ENCODE assay signal across 19 mouse cellular contexts in the genomic region with DNA sequence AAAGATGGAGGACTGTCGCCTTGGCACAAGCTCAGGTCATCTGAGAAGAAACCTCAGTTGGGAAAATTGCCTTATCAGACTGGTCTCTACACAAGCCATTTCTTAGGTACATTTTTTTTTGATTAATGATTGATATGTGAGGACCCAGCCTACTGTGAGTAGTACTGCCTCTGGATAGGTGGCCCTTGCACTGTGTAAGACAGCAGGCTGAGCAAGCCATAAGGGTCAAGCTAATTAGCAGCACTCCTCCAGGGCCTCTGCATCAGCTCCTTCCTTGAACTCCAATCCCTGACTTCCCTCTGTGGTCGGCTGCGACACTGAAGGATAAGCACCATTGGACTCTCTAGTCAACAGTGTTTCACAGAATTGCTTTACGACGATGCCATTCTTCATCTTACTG.
"Had no signal": no experiment of that assay in that cellular context is flagged by ENCODE, and none has a peak within 500 bp of the region (broad histone marks: within the 10 kb centered on the region; RNA-seq: fewer than 3 reads in every experiment).

No protein-coding gene starts in this region.

- H3K9ac ChIP-seq: liver, embryonic 12.5 days; liver, embryonic 14.5 days; lung, embryonic 14.5 days; midbrain, embryonic 13.5 days; midbrain, embryonic 15.5 days; neural tube, embryonic 13.5 days; neural tube, embryonic 15.5 days had no signal

- H3K36me3 ChIP-seq: liver, embryonic 12.5 days; midbrain, embryonic 10.5 days; midbrain, embryonic 13.5 days; midbrain, embryonic 15.5 days; neural tube, embryonic 13.5 days; neural tube, embryonic 15.5 days had no signal

- DNase-seq: lung, adult 18-20 months; lung, embryonic 14.5 days; lung, postnatal 10 days; lung, postnatal 4 days; retina, postnatal 1 day; right cerebral cortex, adult 18-20 months; right cerebral cortex, postnatal 25 days; right cerebral cortex, postnatal 4 days; thymus, adult 2 months; thymus, postnatal 25 days; thymus, postnatal 4 days had no signal

- H3K27me3 ChIP-seq: liver, embryonic 12.5 days; midbrain, embryonic 13.5 days; midbrain, embryonic 15.5 days; neural tube, embryonic 15.5 days had no signal

- H3K27ac ChIP-seq: liver, embryonic 12.5 days; liver, embryonic 14.5 days; midbrain, embryonic 10.5 days; midbrain, embryonic 13.5 days; midbrain, embryonic 15.5 days; neural tube, embryonic 13.5 days; neural tube, embryonic 15.5 days had no signal

- H3K4me3 ChIP-seq: liver, embryonic 12.5 days; midbrain, embryonic 10.5 days; midbrain, embryonic 13.5 days; midbrain, embryonic 15.5 days; myocyte; neural tube, embryonic 13.5 days; neural tube, embryonic 15.5 days had no signal

- ATAC-seq: liver, embryonic 12.5 days; midbrain, embryonic 13.5 days; midbrain, embryonic 15.5 days had no signal

- H3K9me3 ChIP-seq: liver, embryonic 12.5 days; midbrain, embryonic 10.5 days; midbrain, embryonic 13.5 days; midbrain, embryonic 15.5 days; neural tube, embryonic 13.5 days; neural tube, embryonic 15.5 days had no signal

- H3K4me2 ChIP-seq: liver, embryonic 12.5 days; lung, embryonic 14.5 days; midbrain, embryonic 13.5 days; midbrain, embryonic 15.5 days; neural tube, embryonic 13.5 days; neural tube, embryonic 15.5 days had no signal

- H3K4me1 ChIP-seq: liver, embryonic 12.5 days; midbrain, embryonic 10.5 days; midbrain, embryonic 15.5 days had no signal
